Comparison of ENCODE assay signal across 16 mouse cellular contexts in genomic region chr5:108343680-108344170, GRCm38 (mm10). TPM values are rescaled to one million over a fixed set of nuclear protein-coding genes. Genes with fewer than 3 reads are reported as not detected.
A peak's percentile ranks its signal among the peaks of the same experiment; 100 is the strongest.
DNase-seq lines count a peak whose midpoint lies in the region.
"Had no signal": no experiment of that assay in that cellular context is flagged by ENCODE, and none has a peak within 500 bp of the region (broad histone marks: within the 10 kb centered on the region; RNA-seq: fewer than 3 reads in every experiment).

No protein-coding gene starts in this region.

- intact Hi-C loops in heart, postnatal 10 days (cut with DNase I), result no loop called here

- peak; percentile 54 for DNase-seq in heart, adult 11 months
- no peak for DNase-seq in heart, postnatal 10 days
- DNase-seq in right cerebral cortex, adult 18-20 months, result peak; percentile 35
- no peak for DNase-seq in right cerebral cortex, postnatal 25 days
- no peak for DNase-seq in thymus, postnatal 36 days
- DNase-seq: adrenal gland, adult 2 months; adrenal gland, postnatal 10 days; adrenal gland, postnatal 25 days; cerebellum, adult 11-12 months; cerebellum, adult 2 months; cerebellum, adult 9-10 months; cerebellum, postnatal 10 days; cerebellum, postnatal 25 days; forebrain, postnatal 0 days had no signal

RNA-seq across cellular contexts. Expression of gene Gm42517, which starts 24.0 kb away (rescaled TPM):
- under 1 TPM; 0.45 to 0.55 TPM for total RNA-seq in heart, postnatal 10 days (2021)
- total RNA-seq: MEL had no signal

RNA-seq across cellular contexts. Expression of gene Pigg, which starts 31.3 kb away (rescaled TPM):
- 1 to 10 TPM; 6.1 to 6.5 TPM for total RNA-seq in heart, postnatal 10 days (2021)

RNA-seq across cellular contexts. Expression of gene Pde6b, which starts 44.5 kb away (rescaled TPM):
- not detected for total RNA-seq in heart, postnatal 10 days (2021)
- total RNA-seq: adrenal gland, adult 2 months; adrenal gland, postnatal 10 days; adrenal gland, postnatal 25 days; adrenal gland, postnatal 4 days had no signal

Comparison
In these comparisons a context has a peak if more than half of its experiments do, and no peak if none do; other contexts are left out.
1. DNase-seq: peak in heart, adult 11 months (single experiment) and right cerebral cortex, adult 18-20 months (single experiment); none in heart, postnatal 10 days (0 of 2), right cerebral cortex, postnatal 25 days (single experiment) and thymus, postnatal 36 days (0 of 2).